Mouse (Mus musculus) lung, adult 2 months (tissue): ENCODE measurements around the gene Pax6. TPM values are rescaled to one million over a fixed set of nuclear protein-coding genes. Genes with fewer than 3 reads are reported as not detected.

ENCODE experiments used
- DNase-seq: peaks from one replicate; pipeline ENCODE4 v3.0.0; 2022
- H3K4me1 ChIP-seq: fragments of 200-500 bp; 2 replicates; pipeline ENCODE4 v1.6.1; 2011; ENCODE audit warnings: low read length; ENCODE audit not compliant: control insufficient read depth, insufficient read depth
- H3K4me3 ChIP-seq: fragments of 200-500 bp; replicated peaks from 2 replicates; pipeline ENCODE3; 2011; ENCODE audit warnings: low read depth, mild to moderate bottlenecking, control low read depth, low read length; ENCODE audit errors: extremely low read depth
- CTCF ChIP-seq: fragments of 200-500 bp; IDR thresholded peaks from 2 replicates; pipeline ENCODE4 v1.5.1; 2011; ENCODE audit warnings: mild to moderate bottlenecking, low read length, control low read depth; ENCODE audit not compliant: insufficient read depth
- POLR2A ChIP-seq: fragments of 200-500 bp; IDR thresholded peaks from 2 replicates; pipeline ENCODE4 v1.6.1; 2011; ENCODE audit warnings: low read depth, mild to moderate bottlenecking, control low read depth, low read length, borderline replicate concordance; ENCODE audit errors: extremely low read depth
- WGBS: fragments of 180-500 bp; shearing (Covaris S2); methylation state at CpG from one replicate; pipeline ENCODE4 v1.1.7; 2018; 5-methylcytosine and 5-hydroxymethylcytosine counted together
- polyA plus RNA-seq: library from polyadenylated mRNA; depleted of rRNA; stranded (reverse); fragments of >200 nt; gene quantifications from 2 replicates; pipeline ENCODE4 v1.2.3, GENCODE M21; 2012; rRNA removed

Gene Pax6
- not detected in 2 replicates for polyA plus RNA-seq

- Histone ChIP-seq H3K4me1 (peaks cover 2% of the 10 kb centered on the region; the same call in 1 of the 2 replicates), H3K4me3 (no peak within 1 kb of the TSS)
- no peak for TF ChIP-seq CTCF
- no peak for TF ChIP-seq POLR2A
- 3% methylated on average over 44 of the region's 44 CpGs for WGBS
- no peak for DNase-seq
Measured at GRCm38 (mm10) chr2:105668271-105669270, at the start of gene Pax6. Pax6 (plus strand) TSS chr2:105668900.

DNA sequence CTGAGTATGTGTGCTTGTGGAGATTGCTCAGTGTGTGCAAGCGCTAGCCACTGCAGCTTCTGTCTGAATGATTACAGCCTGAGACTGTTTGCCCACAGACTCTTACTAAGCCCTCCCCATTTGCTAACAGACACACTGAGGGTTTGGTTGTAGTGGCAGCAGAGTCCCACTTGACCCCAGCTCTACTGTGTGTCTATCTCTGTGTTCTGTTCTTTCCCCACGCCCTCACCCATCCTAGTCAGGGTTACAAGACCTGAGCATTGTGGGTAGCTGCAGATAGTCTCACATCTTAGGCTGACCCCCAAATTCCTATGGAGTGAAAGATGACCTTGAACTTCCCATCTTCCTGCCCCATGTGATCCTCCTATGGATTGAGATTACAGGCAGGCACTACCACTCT, 19.8 kb upstream of the Pax6 start:
- DNase-seq, result no peak
- 57% methylated on average over 2 of the region's 2 CpGs for WGBS

GRCm38 (mm10) chr2:105656456-105656855, 12.2 kb upstream of the Pax6 start:
- no peak for TF ChIP-seq POLR2A
- no peak for TF ChIP-seq CTCF
- 72% methylated on average over 8 of the region's 8 CpGs for WGBS
- DNase-seq, result no peak
- H3K4me3 ChIP-seq, result no peak overlapping the region
- H3K4me1 ChIP-seq, result no peaks in the 10 kb centered on the region

More for the DNA sequence above, 19.8 kb upstream of the Pax6 start:
- H3K4me1 ChIP-seq, result no peaks in the 10 kb centered on the region
- H3K4me3 ChIP-seq, result no peak overlapping the region
- TF ChIP-seq POLR2A (no peak), CTCF (no peak)

DNA sequence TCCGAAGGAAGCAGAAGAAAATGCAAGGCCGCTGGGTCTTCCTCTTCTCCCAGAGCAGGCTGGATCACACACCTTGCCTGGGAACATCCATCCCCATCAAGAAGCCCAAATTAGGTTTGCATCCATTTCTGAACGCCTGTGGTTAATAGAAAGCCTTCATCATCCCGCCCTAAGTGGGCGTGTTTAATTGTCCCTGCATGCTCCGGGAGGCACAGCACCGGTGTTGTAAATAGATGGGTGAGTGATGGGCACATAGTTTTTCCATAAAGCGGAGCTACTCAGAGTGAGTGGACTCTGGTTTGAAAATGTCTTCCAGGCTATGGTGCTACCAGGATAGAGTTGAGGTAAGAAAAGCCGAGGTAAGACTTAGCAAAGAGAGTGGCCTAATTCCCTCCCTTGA, 9.3 kb upstream of the Pax6 start:
- WGBS, result 11% methylated on average over 9 of the region's 9 CpGs
- TF ChIP-seq POLR2A (no peak), CTCF (no peak)
- Histone ChIP-seq H3K4me1 (no peaks in the 10 kb centered on the region; the same call in 1 of the 2 replicates), H3K4me3 (no peak overlapping the region)
- no peak for DNase-seq

GRCm38 (mm10) chr2:105659926-105660873, 8.5 kb upstream of the Pax6 start:
- Histone ChIP-seq H3K4me3 (no peak overlapping the region), H3K4me1 (no peaks in the 10 kb centered on the region; the same call in 1 of the 2 replicates)
- TF ChIP-seq POLR2A (no peak), CTCF (no peak)
- WGBS, result 3% methylated on average over 41 of the region's 41 CpGs
- no peak for DNase-seq

DNA sequence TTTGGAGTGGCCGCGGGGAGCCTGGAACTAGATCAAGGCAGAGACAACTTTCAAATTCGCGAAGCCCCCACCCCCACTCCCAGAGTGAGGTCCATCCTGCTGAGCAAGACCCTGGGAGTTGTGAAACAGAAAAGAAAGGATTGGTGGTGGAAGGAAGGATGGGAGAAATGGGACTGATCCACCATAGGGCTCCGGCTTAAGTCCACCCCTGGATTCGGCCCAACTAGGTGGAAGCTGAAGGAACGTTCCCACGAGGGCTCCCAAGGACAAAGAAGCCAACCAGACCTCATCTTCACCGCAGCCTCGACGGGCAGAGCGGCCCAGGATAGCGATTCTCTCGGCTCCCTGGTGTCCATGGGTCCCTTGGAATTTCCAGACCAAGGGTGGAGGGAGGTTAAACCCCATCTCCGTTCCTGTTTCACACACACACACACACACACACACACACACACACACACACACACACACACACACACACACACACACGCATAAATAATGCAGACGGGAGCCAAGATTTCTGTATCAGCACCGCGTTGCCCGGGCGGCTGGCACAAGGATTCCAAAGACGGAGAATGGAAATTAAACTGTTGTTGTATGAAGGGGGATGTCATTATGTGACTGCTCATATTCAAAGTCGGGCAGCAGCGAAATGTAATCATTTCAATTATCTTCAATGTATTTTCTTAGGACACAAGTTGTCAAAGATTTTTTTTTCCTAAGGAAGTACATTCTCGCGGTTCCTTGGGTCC, 7.7 kb upstream of the Pax6 start:
- DNase-seq, result no peak
- TF ChIP-seq CTCF (no peak), POLR2A (no peak)
- WGBS, result 2% methylated on average over 26 of the region's 26 CpGs
- Histone ChIP-seq H3K4me3 (no peak overlapping the region), H3K4me1 (no peaks in the 10 kb centered on the region; the same call in 1 of the 2 replicates)

GRCm38 (mm10) chr2:105661623-105662066, 7.1 kb upstream of the Pax6 start:
- TF ChIP-seq CTCF (no peak), POLR2A (no peak)

DNA sequence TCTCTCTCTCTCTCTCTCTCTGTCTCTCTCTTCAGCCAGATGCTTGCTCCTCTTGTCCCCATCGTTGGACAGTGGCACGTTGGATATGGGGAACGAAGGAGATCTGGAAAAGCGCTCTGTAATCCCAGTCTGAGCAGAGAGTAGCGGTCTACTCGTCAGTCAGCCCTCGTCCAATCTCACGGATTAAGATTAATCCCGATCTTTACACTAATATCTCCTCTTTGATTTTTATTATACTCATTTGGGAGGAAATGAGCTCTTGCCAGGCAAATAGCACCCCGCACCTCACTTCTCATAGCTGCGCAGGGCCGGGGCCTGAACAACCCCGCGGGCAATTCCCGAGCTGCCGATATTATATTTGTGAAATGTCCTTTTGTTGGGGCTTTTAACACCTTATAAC, 6.6 kb upstream of the Pax6 start:
- Histone ChIP-seq H3K4me3 (no peak overlapping the region), H3K4me1 (no peaks in the 10 kb centered on the region; the same call in 1 of the 2 replicates)
- no peak for DNase-seq
- no peak for TF ChIP-seq POLR2A
- no peak for TF ChIP-seq CTCF
- 10% methylated on average over 16 of the region's 16 CpGs for WGBS

More at GRCm38 (mm10) chr2:105661623-105662066, 7.1 kb upstream of the Pax6 start:
- Histone ChIP-seq H3K4me3 (no peak overlapping the region), H3K4me1 (no peaks in the 10 kb centered on the region; the same call in 1 of the 2 replicates)
- WGBS, result 3% methylated on average over 18 of the region's 18 CpGs
- DNase-seq, result no peak

DNA sequence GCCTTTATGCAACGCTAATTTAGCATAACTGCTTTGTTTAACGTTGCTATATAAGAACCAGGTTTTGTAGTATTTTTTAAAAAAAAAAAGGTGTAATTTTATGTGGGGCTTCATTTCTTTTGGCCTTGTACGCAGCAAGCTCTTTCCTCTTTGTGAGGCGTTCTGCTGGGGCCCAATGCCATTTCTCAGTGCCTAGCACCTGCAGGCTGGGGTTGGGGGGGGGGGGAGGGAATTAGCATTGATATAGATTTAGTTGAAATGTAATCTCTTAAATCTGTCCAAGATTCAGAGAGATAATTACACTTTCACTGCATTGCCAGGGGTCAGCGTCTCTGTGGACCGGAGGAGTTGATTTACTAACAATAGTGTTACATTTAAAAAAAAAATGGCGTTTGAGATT, 6.1 kb upstream of the Pax6 start:
- WGBS, result 9% methylated on average over 7 of the region's 7 CpGs
- no peak for DNase-seq
- Histone ChIP-seq H3K4me3 (no peak overlapping the region), H3K4me1 (no peaks in the 10 kb centered on the region; the same call in 1 of the 2 replicates)
- no peak for TF ChIP-seq POLR2A
- no peak for TF ChIP-seq CTCF
